Mouse (Mus musculus) limb, embryonic 12.5 days (tissue): Measurements from ENCODE around the gene Bbs9. TPM values are rescaled to one million over a fixed set of nuclear protein-coding genes. Genes with fewer than 3 reads are reported as not detected.

Experiments used
- ATAC-seq: fragments of 200-750 bp; cut with Nextera tagmentation; 2 replicates; pipeline ENCODE4 v1.8.0; 2017; ENCODE audit warnings: low read depth, moderate TSS enrichment; ENCODE audit not compliant: insufficient number of reproducible peaks, insufficient read depth, low FRiP score, low TSS enrichment
- H3K27ac ChIP-seq: fragments of 300-500 bp; sonication (generic); 2 replicates; pipeline ENCODE4 v1.5.1; 2016; ENCODE audit warnings: mild to moderate bottlenecking, moderate library complexity
- H3K27me3 ChIP-seq: fragments of 300-500 bp; sonication (generic); 2 replicates; pipeline ENCODE4 v1.6.1; 2016; ENCODE audit warnings: mild to moderate bottlenecking, moderate library complexity
- H3K36me3 ChIP-seq: fragments of 300-500 bp; sonication (generic); 2 replicates; pipeline ENCODE4 v1.6.1; 2016; ENCODE audit warnings: mild to moderate bottlenecking, moderate library complexity
- H3K4me1 ChIP-seq: fragments of 300-500 bp; sonication (generic); replicated peaks from 2 replicates; pipeline ENCODE4 v1.6.1; 2016
- H3K4me2 ChIP-seq: fragments of 300-500 bp; sonication (generic); 2 replicates; pipeline ENCODE4 v1.6.1; 2016; ENCODE audit warnings: mild to moderate bottlenecking, moderate library complexity
- H3K4me3 ChIP-seq: fragments of 300-500 bp; sonication (generic); replicated peaks from 2 replicates; pipeline ENCODE4 v1.5.1; 2016; ENCODE audit warnings: mild to moderate bottlenecking
- H3K9ac ChIP-seq: fragments of 300-500 bp; sonication (generic); replicated peaks from 2 replicates; pipeline ENCODE4 v1.6.1; 2016; ENCODE audit warnings: mild to moderate bottlenecking, moderate library complexity
- H3K9me3 ChIP-seq: fragments of 300-500 bp; sonication (generic); 2 replicates; pipeline ENCODE4 v1.6.1; 2016; ENCODE audit warnings: mild to moderate bottlenecking, moderate library complexity
- WGBS: fragments of 180-500 bp; shearing (Covaris S2); methylation state at CpG from one replicate; pipeline ENCODE4 v1.1.7; 2016; 5-methylcytosine and 5-hydroxymethylcytosine counted together
- polyA plus RNA-seq: library from polyadenylated mRNA; unstranded; fragments of >200 nt; fragmentation: Nextera tagmentation; extraction: Ambion mirVana; gene quantifications from 2 replicates; pipeline ENCODE4 v1.2.1, GENCODE M21; 2016

The Bbs9 gene
- polyA plus RNA-seq, 1 experiment from 2014 or later: 18.1 TPM

GRCm38 (mm10) chr9:22645844-22646390, 170.4 kb downstream of the Bbs9 start:
- H3K4me2 ChIP-seq: no peak overlapping the region
- no peak for ATAC-seq
- no peaks in the 10 kb centered on the region for H3K27me3 ChIP-seq
- no peaks in the 10 kb centered on the region for H3K9me3 ChIP-seq
- H3K9ac ChIP-seq: no peak overlapping the region
- H3K4me1 ChIP-seq: peaks cover 5% of the 10 kb centered on the region; the same call in 1 of the 2 replicates
- H3K27ac ChIP-seq: no peak overlapping the region
- no peaks in the 10 kb centered on the region for H3K36me3 ChIP-seq
- no peak overlapping the region for H3K4me3 ChIP-seq
- 87% methylated on average over 6 of the region's 6 CpGs for WGBS

- H3K9me3 ChIP-seq: no peaks in the 10 kb centered on the region
- H3K27me3 ChIP-seq: no peaks in the 10 kb centered on the region
- no peak overlapping the region for H3K4me2 ChIP-seq
- 91% methylated on average over 3 of the region's 3 CpGs for WGBS
- no peak overlapping the region for H3K9ac ChIP-seq
- no peak overlapping the region for H3K4me3 ChIP-seq
- no peak overlapping the region for H3K27ac ChIP-seq
- no peaks in the 10 kb centered on the region for H3K36me3 ChIP-seq
- no peaks in the 10 kb centered on the region for H3K4me1 ChIP-seq
- ATAC-seq: no peak
These were observed 170.9 kb downstream of the Bbs9 start for GRCm38 (mm10) chr9:22646461-22646860.

- WGBS: 94% methylated on average over 3 of the region's 3 CpGs
- H3K9me3 ChIP-seq: peaks cover 3% of the 10 kb centered on the region; the same call in 1 of the 2 replicates
- H3K27me3 ChIP-seq: no peaks in the 10 kb centered on the region
- no peaks in the 10 kb centered on the region for H3K4me1 ChIP-seq
- H3K36me3 ChIP-seq: no peaks in the 10 kb centered on the region
- H3K4me2 ChIP-seq: no peak overlapping the region
- H3K27ac ChIP-seq: no peak overlapping the region
- H3K4me3 ChIP-seq: no peak overlapping the region
- no peak for ATAC-seq
- no peak overlapping the region for H3K9ac ChIP-seq
These were observed 172.6 kb downstream of the Bbs9 start for GRCm38 (mm10) chr9:22648163-22648562.

- Histone ChIP-seq H3K4me2 (no peak overlapping the region), H3K9ac (no peak overlapping the region), H3K27ac (no peak overlapping the region), H3K9me3 (peaks cover 3% of the 10 kb centered on the region; the same call in 1 of the 2 replicates), H3K27me3 (no peaks in the 10 kb centered on the region), H3K4me3 (no peak overlapping the region), H3K4me1 (no peaks in the 10 kb centered on the region), H3K36me3 (no peaks in the 10 kb centered on the region)
- no peak for ATAC-seq
- 75% methylated on average over 10 of the region's 10 CpGs for WGBS
These were observed 174.1 kb downstream of the Bbs9 start for GRCm38 (mm10) chr9:22649606-22650005.

- Histone ChIP-seq H3K4me3 (no peak overlapping the region), H3K9ac (no peak overlapping the region), H3K9me3 (peaks cover 3% of the 10 kb centered on the region; the same call in 1 of the 2 replicates), H3K36me3 (no peaks in the 10 kb centered on the region), H3K4me2 (no peak overlapping the region), H3K27ac (no peak overlapping the region), H3K27me3 (no peaks in the 10 kb centered on the region), H3K4me1 (no peaks in the 10 kb centered on the region)
- ATAC-seq: no peak
- 100% methylated on average over 1 of the region's 1 CpGs for WGBS
These were observed 175.3 kb downstream of the Bbs9 start for GRCm38 (mm10) chr9:22650781-22651180.

- ATAC-seq: no peak
- Histone ChIP-seq H3K4me3 (no peak overlapping the region), H3K9ac (no peak overlapping the region), H3K4me1 (no peaks in the 10 kb centered on the region), H3K36me3 (no peaks in the 10 kb centered on the region), H3K9me3 (peaks cover 3% of the 10 kb centered on the region; the same call in 1 of the 2 replicates), H3K27me3 (no peaks in the 10 kb centered on the region), H3K27ac (no peak overlapping the region), H3K4me2 (no peak overlapping the region)
- 81% methylated on average over 3 of the region's 3 CpGs for WGBS
These were observed 176.1 kb downstream of the Bbs9 start for GRCm38 (mm10) chr9:22651619-22652018.

GRCm38 (mm10) chr9:22654726-22655393, 179.3 kb downstream of the Bbs9 start:
- Histone ChIP-seq H3K27ac (no peak overlapping the region), H3K9ac (no peak overlapping the region), H3K4me2 (no peak overlapping the region), H3K4me3 (no peak overlapping the region), H3K4me1 (no peaks in the 10 kb centered on the region), H3K36me3 (no peaks in the 10 kb centered on the region), H3K27me3 (no peaks in the 10 kb centered on the region), H3K9me3 (peaks cover 3% of the 10 kb centered on the region; the same call in 1 of the 2 replicates)
- WGBS: 78% methylated on average over 11 of the region's 11 CpGs
- no peak for ATAC-seq

GRCm38 (mm10) chr9:22657216-22657615, 181.7 kb downstream of the Bbs9 start:
- no peak for ATAC-seq
- H3K4me2 ChIP-seq: no peak overlapping the region
- H3K4me3 ChIP-seq: no peak overlapping the region
- H3K36me3 ChIP-seq: no peaks in the 10 kb centered on the region
- H3K27ac ChIP-seq: no peak overlapping the region
- H3K9ac ChIP-seq: no peak overlapping the region
- no peaks in the 10 kb centered on the region for H3K9me3 ChIP-seq
- H3K4me1 ChIP-seq: no peaks in the 10 kb centered on the region
- WGBS: 90% methylated on average over 5 of the region's 5 CpGs
- no peaks in the 10 kb centered on the region for H3K27me3 ChIP-seq

GRCm38 (mm10) chr9:22665155-22665554, 189.6 kb downstream of the Bbs9 start:
- Histone ChIP-seq H3K4me1 (no peaks in the 10 kb centered on the region), H3K4me3 (no peak overlapping the region), H3K27me3 (no peaks in the 10 kb centered on the region), H3K9me3 (no peaks in the 10 kb centered on the region), H3K36me3 (no peaks in the 10 kb centered on the region), H3K4me2 (no peak overlapping the region), H3K27ac (no peak overlapping the region), H3K9ac (no peak overlapping the region)
- 87% methylated on average over 8 of the region's 8 CpGs for WGBS
- ATAC-seq: no peak

- Histone ChIP-seq H3K4me3 (no peak overlapping the region), H3K27me3 (no peaks in the 10 kb centered on the region), H3K36me3 (no peaks in the 10 kb centered on the region), H3K27ac (no peak overlapping the region), H3K9ac (no peak overlapping the region), H3K9me3 (no peaks in the 10 kb centered on the region), H3K4me2 (no peak overlapping the region), H3K4me1 (no peaks in the 10 kb centered on the region)
- ATAC-seq: no peak
- 89% methylated on average over 2 of the region's 2 CpGs for WGBS
These were observed 197.4 kb downstream of the Bbs9 start for GRCm38 (mm10) chr9:22672937-22673336.

GRCm38 (mm10) chr9:22677132-22677829, 201.8 kb downstream of the Bbs9 start:
- Histone ChIP-seq H3K27ac (no peak overlapping the region), H3K27me3 (no peaks in the 10 kb centered on the region), H3K4me1 (no peaks in the 10 kb centered on the region), H3K4me2 (no peak overlapping the region), H3K4me3 (no peak overlapping the region), H3K9me3 (no peaks in the 10 kb centered on the region), H3K9ac (no peak overlapping the region), H3K36me3 (no peaks in the 10 kb centered on the region)
- 94% methylated on average over 7 of the region's 7 CpGs for WGBS
- no peak for ATAC-seq
